Mouse (Mus musculus): ENCODE results near the gene Rnf144b.

Rnf144b gene

DNA sequence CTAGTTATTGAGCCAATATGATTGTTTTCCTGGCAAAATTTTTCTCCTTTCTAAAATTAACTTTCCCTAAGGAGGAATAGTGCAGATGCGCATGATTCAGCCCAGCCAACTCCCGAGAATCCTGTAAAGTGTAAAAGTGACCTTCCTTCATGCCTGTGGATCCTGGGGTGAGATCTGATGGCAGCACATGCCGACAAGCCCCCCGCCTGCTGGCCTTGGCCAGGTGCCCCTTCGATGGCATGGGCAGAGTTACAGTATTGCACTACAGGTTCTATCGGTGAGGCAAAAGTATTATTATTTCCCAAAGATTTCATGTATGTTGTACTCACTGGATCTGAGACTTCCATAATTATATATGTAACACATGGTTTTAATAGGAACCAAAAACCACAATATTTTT is 2.5 kb downstream of the Rnf144b start:
- no peak for DNase-seq

DNA sequence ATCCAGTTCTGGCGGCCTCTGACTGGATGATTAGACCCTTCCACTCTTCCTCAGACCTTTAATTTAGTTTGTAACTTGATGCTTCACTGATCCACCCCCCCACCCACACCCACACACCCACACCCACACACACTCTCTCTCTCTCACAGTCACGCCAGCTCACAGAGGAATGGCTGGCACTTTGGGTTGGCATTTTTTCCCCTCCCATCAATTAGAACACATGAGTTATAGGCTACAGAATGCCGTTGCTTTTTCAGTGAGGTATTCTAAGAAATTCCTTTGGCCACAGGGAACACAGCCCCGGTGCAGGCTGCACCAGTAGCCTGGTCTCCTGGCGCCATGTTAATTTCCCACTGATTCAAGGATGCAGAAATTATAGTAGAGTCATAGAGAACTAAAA is 3.1 kb downstream of the Rnf144b start:
- no peak for DNase-seq

- DNase-seq, result no peak
Measured at GRCm38 (mm10) chr13:47129090-47129489, 6.6 kb downstream of the Rnf144b start.

DNA sequence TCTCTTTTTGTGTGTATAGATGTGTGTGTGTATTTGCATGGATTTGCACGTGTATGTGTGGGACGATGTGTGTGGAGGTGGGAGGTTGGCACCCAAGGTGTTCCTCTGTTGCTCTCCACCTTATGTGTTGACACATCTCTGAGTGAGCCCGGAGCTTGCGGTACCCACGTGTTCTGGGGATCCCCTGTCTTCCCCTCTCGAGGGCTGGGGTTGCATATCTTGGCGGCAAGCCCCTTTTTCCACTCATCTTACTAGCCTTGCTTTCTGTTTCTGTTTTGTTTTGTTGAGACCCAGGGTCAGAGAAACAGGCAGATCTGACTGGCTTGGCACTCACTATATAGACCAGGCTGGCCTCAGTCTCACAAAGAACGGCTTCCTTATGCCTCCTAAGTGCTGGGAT is 10.6 kb downstream of the Rnf144b start:
- DNase-seq, result no peak

- no peak for DNase-seq
Measured at GRCm38 (mm10) chr13:47134836-47135235, 12.4 kb downstream of the Rnf144b start.

DNA sequence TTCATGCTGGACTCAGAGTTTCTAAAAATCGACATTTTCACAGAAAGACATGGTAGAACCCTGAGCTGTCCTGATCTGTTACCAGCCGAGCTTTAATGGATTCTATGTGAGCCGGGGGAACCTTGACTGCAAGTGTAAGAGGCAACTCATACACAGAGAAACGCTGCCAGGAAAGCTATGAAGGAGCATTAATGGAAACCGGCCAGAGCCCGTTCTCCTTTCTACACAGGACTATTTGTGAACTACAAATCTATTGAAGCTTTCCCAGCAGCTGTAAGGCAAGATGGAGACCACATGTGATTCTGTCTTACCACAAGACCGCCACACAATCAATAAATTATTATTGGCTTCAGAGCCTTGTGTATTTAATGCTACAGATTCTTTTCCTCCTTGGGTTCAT is 13.3 kb downstream of the Rnf144b start:
- no peak for DNase-seq

DNA sequence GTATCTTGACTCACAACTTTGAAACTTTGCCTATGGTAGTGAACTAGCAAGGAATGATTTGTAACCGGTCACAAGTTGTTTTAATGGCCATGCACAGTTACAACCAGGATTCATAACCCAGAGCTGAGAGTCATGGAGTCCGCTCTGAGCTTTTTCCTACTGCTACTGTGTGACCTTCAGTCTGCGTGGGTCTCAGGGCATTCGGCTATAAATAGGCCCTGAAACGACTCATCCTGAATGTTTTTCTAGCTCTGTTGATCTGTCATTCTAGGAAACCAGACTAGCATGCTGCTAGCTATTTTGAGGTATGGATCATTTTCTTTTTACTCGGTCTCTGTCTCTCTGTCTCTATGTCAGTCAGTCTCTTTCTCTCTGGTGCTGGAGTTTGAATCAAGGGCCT is 20.3 kb downstream of the Rnf144b start:
- DNase-seq, result no peak

DNA sequence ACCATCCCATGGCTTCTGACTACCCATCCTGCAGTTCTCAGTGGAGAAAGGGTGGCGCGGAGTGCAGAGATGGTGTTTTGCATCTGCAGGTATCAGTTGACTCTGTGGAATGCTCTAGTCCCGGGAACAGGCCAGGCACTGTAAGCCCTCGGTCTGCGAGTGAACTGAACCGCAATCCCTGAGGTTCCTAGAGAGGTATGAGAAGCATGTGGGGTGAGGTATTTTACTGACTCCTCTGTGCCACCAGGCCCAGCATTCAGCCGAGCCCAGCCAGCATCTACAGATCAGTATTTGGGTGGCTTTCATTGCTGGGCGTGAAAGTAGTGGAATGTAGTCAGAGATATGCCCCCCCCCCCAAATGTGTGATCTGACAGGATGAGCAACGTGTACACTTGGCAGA is 23.5 kb downstream of the Rnf144b start:
- no peak for DNase-seq

DNA sequence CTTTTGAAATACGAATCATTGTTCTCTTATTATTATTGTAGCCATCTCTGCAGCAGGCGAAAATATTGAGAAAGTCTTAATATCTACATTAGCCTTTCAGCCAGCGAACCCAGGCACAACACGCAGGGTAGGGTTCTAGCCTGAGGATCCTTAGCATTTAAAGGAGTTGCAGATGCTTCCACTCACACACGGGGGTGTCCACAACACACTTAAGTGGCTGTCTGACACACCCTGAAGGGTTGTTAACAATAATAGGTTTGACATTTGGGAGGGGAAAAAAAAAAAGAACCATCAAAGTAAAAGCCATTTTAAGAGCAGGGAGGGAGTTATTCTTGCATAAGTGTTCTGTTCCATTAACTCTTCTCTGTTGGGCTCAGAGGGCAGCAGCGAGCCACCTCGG is 23.9 kb downstream of the Rnf144b start:
- DNase-seq, result no peak

- no peak for DNase-seq
Measured at GRCm38 (mm10) chr13:47148573-47148972, 26.1 kb downstream of the Rnf144b start.

- no peak for DNase-seq
Measured at GRCm38 (mm10) chr13:47149993-47150392, 27.5 kb downstream of the Rnf144b start.

DNA sequence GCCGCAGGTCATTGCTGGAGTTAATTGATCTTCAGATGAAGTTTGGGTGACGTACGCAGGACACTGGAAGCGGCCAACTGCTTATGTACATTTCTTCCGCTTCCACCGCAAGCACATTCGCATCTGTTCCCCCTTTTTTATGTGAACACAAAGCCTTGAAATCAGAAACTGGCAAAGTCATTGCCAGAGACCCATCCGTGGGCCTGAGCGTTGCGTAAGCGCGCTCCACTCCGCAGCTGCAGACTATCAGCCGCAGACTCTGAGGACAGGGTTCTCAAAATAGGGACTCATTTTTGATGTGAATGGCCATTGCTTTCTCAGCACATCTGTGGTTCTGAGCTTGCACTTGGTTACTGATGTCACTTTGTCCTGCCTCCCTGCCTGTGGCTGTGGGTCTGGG is 28.6 kb downstream of the Rnf144b start:
- DNase-seq, result no peak

- peak; percentile 14 to 24 for DNase-seq
Measured at GRCm38 (mm10) chr13:47152390-47152789, 29.9 kb downstream of the Rnf144b start.

GRCm38 (mm10) chr13:47153206-47153605 is 30.8 kb downstream of the Rnf144b start:
- DNase-seq, result no peak

DNA sequence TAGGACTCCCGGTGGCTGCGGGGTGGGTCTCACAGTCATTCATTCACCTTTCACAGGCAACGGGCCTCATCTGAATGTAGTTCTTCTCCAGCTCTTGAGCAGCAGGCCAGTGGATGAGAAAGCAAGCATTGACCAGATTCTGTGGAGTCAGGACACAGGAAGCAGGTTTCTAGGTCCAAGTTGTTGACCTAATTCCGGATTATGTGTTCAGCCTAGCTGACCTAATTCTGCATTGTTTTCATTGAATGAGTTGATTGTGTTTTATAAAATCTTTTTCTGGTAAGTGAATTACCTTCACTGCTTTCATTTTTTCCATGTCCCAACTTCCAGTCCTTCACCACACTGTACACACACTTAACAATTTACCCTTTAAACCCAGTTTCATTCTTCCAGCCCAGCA is 32.4 kb downstream of the Rnf144b start:
- no peak for DNase-seq

- no peak for DNase-seq
Measured at GRCm38 (mm10) chr13:47156841-47157240, 34.4 kb downstream of the Rnf144b start.

DNA sequence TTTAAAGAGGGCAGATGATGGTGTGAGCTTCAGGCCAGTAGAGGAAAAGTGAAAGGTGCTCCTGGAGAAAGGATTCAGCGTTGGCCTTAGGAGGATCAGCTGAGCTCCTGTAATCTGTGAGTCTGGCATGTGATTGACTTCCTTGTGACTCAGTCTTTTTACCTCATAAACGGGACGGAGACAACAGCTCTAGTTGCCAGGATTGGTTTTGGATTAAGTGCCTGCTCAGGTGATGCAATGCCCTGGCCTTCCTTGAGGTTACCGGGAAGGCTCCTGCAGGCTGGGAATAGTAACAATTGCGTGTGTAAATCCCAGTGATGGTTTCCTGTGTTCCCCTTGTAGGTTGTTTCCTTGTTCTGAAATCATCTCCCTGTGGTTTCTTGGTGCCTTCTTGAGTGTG is 39.5 kb downstream of the Rnf144b start:
- no peak for DNase-seq

DNA sequence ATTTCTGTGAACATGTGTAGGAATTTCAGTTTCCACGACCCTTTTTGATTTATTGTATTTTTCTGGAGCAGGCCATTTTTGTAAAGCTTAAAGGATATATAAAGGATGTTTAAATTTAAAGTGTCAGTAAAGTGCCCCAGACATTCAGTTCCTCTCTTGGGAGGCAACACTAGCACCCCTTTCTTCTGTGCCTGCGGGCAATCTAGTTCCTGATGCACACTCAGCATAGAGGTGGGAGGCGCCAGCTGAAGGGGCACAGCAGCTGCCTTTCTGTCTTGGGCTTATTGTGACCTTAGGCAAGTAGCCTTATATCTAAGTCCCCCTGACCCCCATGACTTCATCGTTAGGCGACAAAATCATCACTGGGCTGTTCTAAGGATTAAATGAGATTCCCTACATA is 42.3 kb downstream of the Rnf144b start:
- DNase-seq, result no peak

DNA sequence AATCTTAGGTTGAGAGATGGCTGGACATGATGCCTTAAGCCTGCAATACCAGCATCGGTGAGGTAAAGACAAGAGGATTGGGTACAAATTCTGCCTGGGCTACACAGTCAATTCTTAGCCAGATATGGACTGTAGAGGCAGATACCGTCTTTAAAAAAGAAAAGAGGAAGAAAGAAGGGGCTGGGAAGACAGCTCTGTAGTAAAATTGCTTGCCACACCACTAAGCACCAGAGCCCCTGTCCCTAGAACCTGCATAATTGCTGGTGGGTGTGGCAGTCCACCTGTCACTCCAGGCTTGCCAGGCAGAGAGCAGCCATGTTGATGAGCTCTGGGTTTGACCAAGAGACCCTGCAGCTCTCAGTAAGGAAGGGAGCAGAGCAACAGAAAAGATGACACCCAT is 42.8 kb downstream of the Rnf144b start:
- no peak for DNase-seq

- no peak for DNase-seq
Measured at GRCm38 (mm10) chr13:47168484-47168883, 46.0 kb downstream of the Rnf144b start.

DNA sequence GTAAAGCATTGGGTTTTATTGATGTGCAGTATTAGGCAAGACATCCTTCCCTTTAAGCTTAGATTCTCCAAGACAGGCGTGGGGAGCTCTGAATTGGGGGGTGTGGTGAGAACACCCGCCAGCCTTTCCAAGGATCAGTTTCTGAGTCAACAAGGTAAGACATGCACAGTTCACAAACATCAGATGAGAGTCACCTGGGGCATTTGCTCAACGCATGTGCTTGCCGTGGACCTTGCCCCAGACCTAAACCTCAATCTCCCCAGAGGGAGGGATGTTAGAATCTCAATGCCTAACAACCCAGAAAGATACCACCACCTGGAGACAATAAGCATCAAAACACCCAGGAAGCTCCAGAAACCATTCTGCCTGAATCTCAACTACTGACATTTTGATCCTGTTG is 47.6 kb downstream of the Rnf144b start:
- DNase-seq, result no peak

DNA sequence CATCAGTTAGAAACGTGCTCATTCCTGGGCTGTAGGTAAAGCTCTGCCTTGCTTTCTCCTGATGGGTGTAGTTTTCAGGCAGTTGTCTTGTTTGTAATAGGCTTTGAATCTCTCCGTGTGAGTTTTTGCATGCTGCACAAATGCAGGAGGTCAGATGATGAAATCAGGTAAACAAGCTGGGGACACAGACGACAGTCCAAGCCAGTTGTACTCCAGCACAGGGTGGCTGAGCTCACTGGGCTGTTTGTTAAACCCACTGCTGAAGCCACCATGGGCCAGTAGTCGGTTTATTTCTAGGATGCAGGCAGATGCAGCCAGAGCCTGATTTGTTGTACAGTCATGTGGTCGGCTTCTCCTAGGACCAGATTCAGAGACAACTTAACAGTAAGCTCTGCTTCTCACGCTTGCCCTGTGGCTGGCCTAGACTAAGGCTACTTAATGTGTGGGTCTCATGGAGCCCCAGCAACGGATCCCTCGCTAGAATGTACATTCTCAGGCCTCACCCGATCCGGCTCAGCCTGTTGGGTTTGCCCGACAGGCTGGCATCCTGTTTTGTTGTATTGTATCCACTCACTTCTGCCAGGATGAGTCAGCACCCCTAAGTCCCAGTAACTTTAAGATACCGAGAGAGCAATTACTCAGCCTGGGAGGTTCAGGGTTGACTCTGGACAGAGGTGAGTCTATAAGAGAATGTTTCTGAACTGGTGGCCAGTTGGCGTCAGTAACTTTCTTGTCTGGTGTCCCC is 48.5 kb downstream of the Rnf144b start:
- no peak for DNase-seq

GRCm38 (mm10) chr13:47172891-47173290 is 50.4 kb downstream of the Rnf144b start:
- no peak for DNase-seq

- DNase-seq, result no peak
Measured at GRCm38 (mm10) chr13:47178182-47178581, 55.7 kb downstream of the Rnf144b start.

- DNase-seq, result no peak
Measured at GRCm38 (mm10) chr13:47180776-47181175, 58.3 kb downstream of the Rnf144b start.
